Mouse (Mus musculus) liver, postnatal 0 days (tissue): Measurements from ENCODE around the gene Fam155a. TPM values are rescaled to one million over a fixed set of nuclear protein-coding genes. Genes with fewer than 3 reads are reported as not detected.
"Not testable (repeated sequence)": the region's sequence is repeated elsewhere in the genome, so short reads cannot be mapped to it uniquely, and the experiment has no call there.

Source experiments
- ATAC-seq: fragments of 200-750 bp; cut with Nextera tagmentation; 2 replicates; pipeline ENCODE4 v1.8.0; 2017; ENCODE audit warnings: mild to moderate bottlenecking, moderate library complexity
- DNase-seq: peaks from one replicate; pipeline ENCODE4 v3.0.0-alpha.2; 2016
- H3K27ac ChIP-seq: fragments of 300-500 bp; sonication (generic); 2 replicates; pipeline ENCODE4 v1.5.1; 2014; ENCODE audit warnings: antibody characterized with exemption, moderate library complexity, mild to moderate bottlenecking, low read depth
- H3K27me3 ChIP-seq: fragments of 300-500 bp; sonication (generic); 2 replicates; pipeline ENCODE4 v1.6.1; 2014; ENCODE audit warnings: low read length, control low read depth, mixed read lengths; ENCODE audit not compliant: insufficient read depth
- H3K36me3 ChIP-seq: fragments of 300-500 bp; sonication (generic); replicated peaks from 2 replicates; pipeline ENCODE4 v1.6.1; 2014; ENCODE audit warnings: mild to moderate bottlenecking, control low read depth, low read length, moderate library complexity, mixed read lengths; ENCODE audit not compliant: insufficient read depth
- H3K4me1 ChIP-seq: fragments of 300-500 bp; sonication (generic); 2 replicates; pipeline ENCODE4 v1.6.1; 2014; ENCODE audit warnings: antibody characterized with exemption, mild to moderate bottlenecking, control low read depth; ENCODE audit not compliant: insufficient read depth
- H3K4me2 ChIP-seq: fragments of 300-500 bp; sonication (generic); 2 replicates; pipeline ENCODE4 v1.6.1; 2014; ENCODE audit warnings: low read depth, mild to moderate bottlenecking, low read length, moderate library complexity, mixed read lengths
- H3K4me3 ChIP-seq: fragments of 300-500 bp; sonication (generic); 2 replicates; pipeline ENCODE4 v1.5.1; 2014; ENCODE audit warnings: low read depth, low read length
- H3K9ac ChIP-seq: fragments of 300-500 bp; sonication (generic); replicated peaks from 2 replicates; pipeline ENCODE4 v1.6.1; 2014; ENCODE audit warnings: mild to moderate bottlenecking, moderate library complexity
- H3K9me3 ChIP-seq: fragments of 300-500 bp; sonication (generic); 2 replicates; pipeline ENCODE4 v1.6.1; 2016; ENCODE audit warnings: mild to moderate bottlenecking, control low read depth, low read length, mixed read lengths
- CTCF ChIP-seq: sonication (generic); IDR thresholded peaks from 2 replicates; pipeline ENCODE4 v1.5.1; 2016; ENCODE audit warnings: antibody characterized with exemption, low read depth
- EP300 ChIP-seq: IDR thresholded peaks from 2 replicates; pipeline ENCODE4 v1.6.1; 2016; ENCODE audit warnings: antibody characterized with exemption, low read depth, mild to moderate bottlenecking
- WGBS: fragments of 180-500 bp; shearing (Covaris S2); extraction: QIAGEN DNeasy Blood & Tissue Kit; methylation state at CpG from one replicate; pipeline ENCODE4 v1.1.7; 2014; ENCODE audit not compliant: insufficient replicate concordance; 5-methylcytosine and 5-hydroxymethylcytosine counted together
- polyA plus RNA-seq: library from polyadenylated mRNA; unstranded; fragments of >200 nt; fragmentation: Nextera tagmentation; extraction: Ambion mirVana; gene quantifications from 2 replicates; pipeline ENCODE4 v1.2.1, GENCODE M21; 2015

Fam155a gene
- polyA plus RNA-seq, 1 experiment from 2014 or later = not detected

GRCm38 (mm10) chr8:9707433-9707832, 63.5 kb downstream of the Fam155a start:
- Histone ChIP-seq H3K4me3 (no peak overlapping the region), H3K36me3 (no peaks in the 10 kb centered on the region), H3K27me3 (no peaks in the 10 kb centered on the region), H3K4me2 (no peak overlapping the region), H3K4me1 (no peaks in the 10 kb centered on the region), H3K9me3 (no peaks in the 10 kb centered on the region), H3K9ac (no peak overlapping the region), H3K27ac (no peak overlapping the region)
- 51% methylated on average over 8 of the region's 8 CpGs for WGBS
- DNase-seq (no peak), ATAC-seq (no peak)
- TF ChIP-seq EP300 = no peak

- H3K9me3 ChIP-seq = no peaks in the 10 kb centered on the region
- no peak overlapping the region for H3K9ac ChIP-seq
- H3K4me1 ChIP-seq = no peaks in the 10 kb centered on the region
- 79% methylated on average over 2 of the region's 2 CpGs for WGBS
- no peak overlapping the region for H3K4me2 ChIP-seq
- H3K36me3 ChIP-seq = no peaks in the 10 kb centered on the region
- H3K27ac ChIP-seq = no peak overlapping the region
- H3K4me3 ChIP-seq = no peak overlapping the region
- TF ChIP-seq CTCF (no peak), EP300 (no peak)
- H3K27me3 ChIP-seq = no peaks in the 10 kb centered on the region
- ATAC-seq (no peak), DNase-seq (no peak)
Observed at GRCm38 (mm10) chr8:9694794-9695193, 76.2 kb downstream of the Fam155a start.

- Histone ChIP-seq H3K9me3 (no peaks in the 10 kb centered on the region), H3K4me2 (no peak overlapping the region), H3K9ac (no peak overlapping the region), H3K27ac (no peak overlapping the region), H3K4me3 (no peak overlapping the region), H3K4me1 (no peaks in the 10 kb centered on the region), H3K36me3 (no peaks in the 10 kb centered on the region), H3K27me3 (no peaks in the 10 kb centered on the region)
- DNase-seq (no peak), ATAC-seq (no peak)
- WGBS = 48% methylated on average over 5 of the region's 5 CpGs
- no peak for TF ChIP-seq CTCF
- no peak for TF ChIP-seq EP300
Observed at GRCm38 (mm10) chr8:9692370-9692769, 78.6 kb downstream of the Fam155a start.

GRCm38 (mm10) chr8:9660014-9660413, 110.9 kb downstream of the Fam155a start:
- not testable (repeated sequence) for ATAC-seq, H3K27me3 ChIP-seq, H3K9ac ChIP-seq, H3K4me2 ChIP-seq, H3K9me3 ChIP-seq, H3K4me3 ChIP-seq, DNase-seq, H3K27ac ChIP-seq, H3K4me1 ChIP-seq, H3K36me3 ChIP-seq
- 78% methylated on average over 3 of the region's 3 CpGs for WGBS

- no peak overlapping the region for H3K9ac ChIP-seq
- no peaks in the 10 kb centered on the region for H3K36me3 ChIP-seq
- DNase-seq (no peak), ATAC-seq (no peak)
- H3K9me3 ChIP-seq = no peaks in the 10 kb centered on the region
- 89% methylated on average over 2 of the region's 2 CpGs for WGBS
- H3K4me1 ChIP-seq = no peaks in the 10 kb centered on the region
- TF ChIP-seq CTCF (no peak), EP300 (no peak)
- no peak overlapping the region for H3K27ac ChIP-seq
- no peak overlapping the region for H3K4me2 ChIP-seq
- H3K27me3 ChIP-seq = no peaks in the 10 kb centered on the region
- H3K4me3 ChIP-seq = no peak overlapping the region
Observed at GRCm38 (mm10) chr8:9656901-9657300, 114.1 kb downstream of the Fam155a start.

- no peak overlapping the region for H3K9ac ChIP-seq
- no peaks in the 10 kb centered on the region for H3K4me1 ChIP-seq
- no peak overlapping the region for H3K4me2 ChIP-seq
- H3K36me3 ChIP-seq = no peaks in the 10 kb centered on the region
- DNase-seq (no peak), ATAC-seq (no peak)
- 73% methylated on average over 6 of the region's 6 CpGs for WGBS
- H3K27me3 ChIP-seq = no peaks in the 10 kb centered on the region
- H3K9me3 ChIP-seq = no peaks in the 10 kb centered on the region
- TF ChIP-seq EP300 (no peak), CTCF (no peak)
- H3K27ac ChIP-seq = no peak overlapping the region
- H3K4me3 ChIP-seq = no peak overlapping the region
Observed at GRCm38 (mm10) chr8:9654826-9655225, 116.1 kb downstream of the Fam155a start.

GRCm38 (mm10) chr8:9653643-9654042, 117.3 kb downstream of the Fam155a start:
- Histone ChIP-seq H3K4me3 (no peak overlapping the region), H3K9ac (no peak overlapping the region), H3K27ac (no peak overlapping the region), H3K27me3 (no peaks in the 10 kb centered on the region), H3K4me1 (no peaks in the 10 kb centered on the region), H3K4me2 (no peak overlapping the region), H3K9me3 (no peaks in the 10 kb centered on the region), H3K36me3 (no peaks in the 10 kb centered on the region)
- DNase-seq (no peak), ATAC-seq (no peak)
- WGBS = 34% methylated on average over 1 of the region's 1 CpGs
- TF ChIP-seq EP300 = no peak
- no peak for TF ChIP-seq CTCF
